Mouse (Mus musculus): Measurements from ENCODE around the gene Manba. TPM values are rescaled to one million over a fixed set of nuclear protein-coding genes. Genes with fewer than 3 reads are reported as not detected.

Manba gene
- polyA plus RNA-seq (2012; rRNA removed) = 3.8 and 5.4 TPM in 2 replicates

GRCm38 (mm10) chr3:135485128-135485899, at the start of gene Manba:
Gene Manba, plus strand, starts transcription at chr3:135485611.

GRCm38 (mm10) chr3:135437758-135438495, 47.5 kb upstream of the Manba start, which contains the start of gene Ube2d3:
Gene Ube2d3, plus strand, starts transcription at chr3:135438149.

Other genes with a start within 250 kb of the Manba start
- gene Bdh2, start 204.4 kb upstream of the Manba start, polyA plus RNA-seq (2012; rRNA removed) = 4.1 and 5.8 TPM in 2 replicates
- 0.64 and 0.80 TPM in 2 replicates for gene Slc9b2, start 177.9 kb upstream of the Manba start, polyA plus RNA-seq (2012; rRNA removed)
- gene Slc9b1, start 137.6 kb upstream of the Manba start, polyA plus RNA-seq (2012; rRNA removed) = not detected in 2 replicates
- gene Cisd2, start 61.7 kb upstream of the Manba start, polyA plus RNA-seq (2012; rRNA removed) = 18.8 and 53.2 TPM in 2 replicates
- 260 and 294 TPM in 2 replicates for gene Ube2d3, start 47.5 kb upstream of the Manba start, polyA plus RNA-seq (2012; rRNA removed)
- gene Nfkb1, start 205.9 kb downstream of the Manba start, polyA plus RNA-seq (2012; rRNA removed) = 78.0 and 106 TPM in 2 replicates

Data from ovary, adult 2 months (tissue).